Mouse (Mus musculus) spleen, adult 2 months (tissue): Measurements from ENCODE around the gene Dnah6. TPM values are rescaled to one million over a fixed set of nuclear protein-coding genes. Genes with fewer than 3 reads are reported as not detected.

Experiments used
- DNase-seq, 2 experiments: peaks; one replicate each; pipeline versions ENCODE4 v3.0.0 to v3.0.0-alpha.2; 2012 to 2021; ENCODE audit warnings: low spot score in 2 of 2, low read depth in 1 of 2
- H3K27ac ChIP-seq: fragments of 200-500 bp; 2 replicates; pipeline ENCODE4 v1.5.1; 2012; ENCODE audit warnings: low read length, inconsistent platforms; ENCODE audit not compliant: insufficient read depth
- H3K27me3 ChIP-seq: fragments of 200-500 bp; 2 replicates; pipeline ENCODE4 v1.6.1; 2012; ENCODE audit warnings: mild to moderate bottlenecking, moderate library complexity, low read length, inconsistent platforms; ENCODE audit not compliant: control insufficient read depth, insufficient read depth
- H3K36me3 ChIP-seq: fragments of 200-500 bp; 2 replicates; pipeline ENCODE4 v1.6.1; 2012; ENCODE audit warnings: mild to moderate bottlenecking, low read length, inconsistent platforms; ENCODE audit not compliant: control insufficient read depth, insufficient read depth
- H3K4me1 ChIP-seq: fragments of 200-500 bp; 2 replicates; pipeline ENCODE4 v1.6.1; 2011; ENCODE audit warnings: inconsistent platforms; ENCODE audit not compliant: control insufficient read depth, insufficient read depth, insufficient read length
- H3K4me3 ChIP-seq: fragments of 200-500 bp; 2 replicates; pipeline ENCODE4 v1.5.1; 2011; ENCODE audit warnings: mild to moderate bottlenecking, inconsistent platforms; ENCODE audit not compliant: insufficient read depth, insufficient read length; ENCODE audit errors: extremely low read depth
- CTCF ChIP-seq: fragments of 200-500 bp; IDR thresholded peaks from 2 replicates; pipeline ENCODE4 v1.5.1; 2011; ENCODE audit warnings: mild to moderate bottlenecking, inconsistent platforms; ENCODE audit not compliant: insufficient read depth, insufficient read length, insufficient replicate concordance; ENCODE audit errors: extremely low read depth
- POLR2A ChIP-seq: fragments of 200-500 bp; IDR thresholded peaks from 2 replicates; pipeline ENCODE4 v1.6.1; 2011; ENCODE audit warnings: low read depth, low read length, inconsistent platforms
- WGBS: fragments of 180-500 bp; shearing (Covaris S2); methylation state at CpG from one replicate; pipeline ENCODE4 v1.1.7; 2018; 5-methylcytosine and 5-hydroxymethylcytosine counted together
- polyA plus RNA-seq: library from polyadenylated mRNA; depleted of rRNA; stranded (reverse); fragments of >200 nt; gene quantifications from 2 replicates; pipeline ENCODE4 v1.2.3, GENCODE M21; 2012

Gene Dnah6
- polyA plus RNA-seq, 1 experiment, result 0.01 TPM

DNA sequence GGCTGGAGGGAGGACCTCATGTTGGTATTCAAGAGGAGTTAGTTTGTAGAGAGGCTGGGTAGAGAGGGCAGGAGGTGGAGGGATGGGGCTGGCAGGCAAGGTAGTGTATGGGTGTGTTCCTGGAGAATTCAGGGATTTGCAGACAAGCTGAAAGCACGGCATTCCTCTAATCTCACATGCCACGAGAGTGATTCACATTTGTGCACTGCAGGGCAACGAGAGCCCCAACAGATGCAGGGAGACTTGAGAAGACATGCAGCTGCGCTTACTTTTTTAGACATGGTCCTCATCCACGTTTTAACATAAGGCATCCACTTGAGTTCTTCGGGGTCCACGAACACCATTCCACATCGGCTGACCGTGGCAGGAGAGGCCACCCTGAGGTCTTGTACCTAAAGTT, 93.9 kb downstream of the Dnah6 start:
- Histone ChIP-seq H3K4me3 (no peak overlapping the region), H3K27me3 (no peaks in the 10 kb centered on the region), H3K4me1 (no peaks in the 10 kb centered on the region), H3K27ac (no peak overlapping the region), H3K36me3 (no peaks in the 10 kb centered on the region)
- DNase-seq, result no peak
- no peak for TF ChIP-seq CTCF
- TF ChIP-seq POLR2A, result no peak
- WGBS, result 89% methylated on average over 9 of the region's 9 CpGs

DNA sequence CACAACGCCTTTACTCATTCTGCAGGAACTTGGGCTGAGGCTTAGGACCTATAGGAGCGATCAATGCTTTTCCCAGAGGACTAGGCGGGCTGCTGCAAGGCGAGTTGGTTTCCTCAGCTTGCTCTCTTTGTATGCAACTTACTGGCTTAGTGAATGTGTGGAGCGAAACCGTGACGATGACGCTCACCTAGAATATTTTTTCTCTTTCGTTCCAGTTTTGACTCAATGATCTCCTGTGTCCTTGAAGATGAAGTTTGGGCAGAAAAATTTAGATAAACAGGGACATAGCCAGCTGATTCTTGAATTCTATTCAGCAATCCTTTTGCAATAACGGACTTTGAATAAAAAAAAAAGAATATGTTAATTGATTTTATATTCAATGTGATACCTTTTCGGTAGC, 101.1 kb downstream of the Dnah6 start:
- no peak overlapping the region for H3K4me3 ChIP-seq
- H3K27ac ChIP-seq, result no peak overlapping the region
- no peak for DNase-seq
- WGBS, result 93% methylated on average over 11 of the region's 11 CpGs
- no peaks in the 10 kb centered on the region for H3K4me1 ChIP-seq
- no peaks in the 10 kb centered on the region for H3K27me3 ChIP-seq
- no peaks in the 10 kb centered on the region for H3K36me3 ChIP-seq
- TF ChIP-seq CTCF (no peak), POLR2A (no peak)

- H3K27ac ChIP-seq, result no peak overlapping the region
- TF ChIP-seq POLR2A (no peak), CTCF (no peak)
- no peaks in the 10 kb centered on the region for H3K36me3 ChIP-seq
- H3K27me3 ChIP-seq, result no peaks in the 10 kb centered on the region
- 7% methylated on average over 2 of the region's 2 CpGs for WGBS
- no peak overlapping the region for H3K4me3 ChIP-seq
- DNase-seq, result no peak
- H3K4me1 ChIP-seq, result no peaks in the 10 kb centered on the region
These were observed 107.6 kb downstream of the Dnah6 start for GRCm38 (mm10) chr6:73113898-73114297.

DNA sequence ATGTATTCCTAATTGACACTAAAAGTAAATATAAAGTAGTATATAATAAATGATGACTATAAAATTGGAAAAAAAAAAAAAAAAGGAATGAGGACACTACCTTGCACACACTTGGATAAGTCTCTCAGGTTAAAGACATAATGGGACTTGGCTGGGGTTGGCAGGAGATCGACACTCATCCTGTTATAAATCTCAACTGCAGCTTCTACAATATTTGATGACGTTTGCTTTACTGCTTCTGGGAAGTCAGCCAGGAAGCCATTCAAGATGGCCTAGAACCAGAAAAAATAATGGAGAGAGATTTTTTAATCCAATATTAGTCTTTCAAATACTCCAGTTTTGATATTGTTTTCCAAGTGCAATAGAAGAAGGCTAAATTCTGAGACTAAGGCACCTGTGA, 108.1 kb downstream of the Dnah6 start:
- TF ChIP-seq CTCF, result no peak
- no peak for TF ChIP-seq POLR2A
- WGBS, result 11% methylated on average over 2 of the region's 2 CpGs
- Histone ChIP-seq H3K4me1 (no peaks in the 10 kb centered on the region), H3K4me3 (no peak overlapping the region), H3K27ac (no peak overlapping the region), H3K27me3 (no peaks in the 10 kb centered on the region), H3K36me3 (no peaks in the 10 kb centered on the region)
- DNase-seq, result no peak

- TF ChIP-seq CTCF (no peak), POLR2A (no peak)
- Histone ChIP-seq H3K27me3 (no peaks in the 10 kb centered on the region), H3K4me3 (no peak overlapping the region), H3K27ac (no peak overlapping the region), H3K36me3 (no peaks in the 10 kb centered on the region), H3K4me1 (no peaks in the 10 kb centered on the region)
- DNase-seq, result no peak
- 92% methylated on average over 4 of the region's 4 CpGs for WGBS
These were observed 128.3 kb downstream of the Dnah6 start for GRCm38 (mm10) chr6:73093133-73093532.

- 85% methylated on average over 8 of the region's 8 CpGs for WGBS
These were observed 130.6 kb downstream of the Dnah6 start for GRCm38 (mm10) chr6:73090836-73091235.

GRCm38 (mm10) chr6:73082571-73082970, 138.9 kb downstream of the Dnah6 start:
- Histone ChIP-seq H3K4me3 (no peak overlapping the region), H3K36me3 (no peaks in the 10 kb centered on the region), H3K27ac (no peak overlapping the region), H3K4me1 (no peaks in the 10 kb centered on the region), H3K27me3 (no peaks in the 10 kb centered on the region)
- WGBS, result 92% methylated on average over 9 of the region's 9 CpGs
- DNase-seq, result no peak
- TF ChIP-seq POLR2A (no peak), CTCF (no peak)

More at GRCm38 (mm10) chr6:73090836-73091235, 130.6 kb downstream of the Dnah6 start:
- Histone ChIP-seq H3K4me3 (no peak overlapping the region), H3K4me1 (no peaks in the 10 kb centered on the region), H3K27ac (no peak overlapping the region), H3K27me3 (no peaks in the 10 kb centered on the region), H3K36me3 (no peaks in the 10 kb centered on the region)
- no peak for DNase-seq
- TF ChIP-seq POLR2A (no peak), CTCF (no peak)
